In the genomic region with DNA sequence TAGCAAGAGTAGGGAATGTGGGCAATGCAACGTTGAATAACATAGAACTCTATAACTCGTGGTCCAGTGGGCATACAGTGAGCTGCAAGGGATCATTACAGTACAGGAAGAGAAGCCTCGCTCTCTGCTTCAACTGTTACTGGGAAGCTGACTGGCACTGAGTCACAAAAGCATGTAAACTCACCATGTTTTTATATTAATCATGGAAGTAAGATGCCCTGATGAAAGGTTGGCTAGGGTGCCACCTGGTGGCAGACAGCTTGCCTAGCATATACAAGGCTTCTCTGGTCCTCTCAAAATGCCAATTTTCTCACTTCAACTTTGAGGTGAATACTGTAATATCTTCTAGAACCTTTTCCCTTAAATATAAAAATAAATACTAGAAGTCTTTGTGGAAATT, we compare ENCODE assay signal across 8 mouse cellular contexts. TPM values are rescaled to one million over a fixed set of nuclear protein-coding genes. Genes with fewer than 3 reads are reported as not detected.
A peak's percentile ranks its signal among the peaks of the same experiment; 100 is the strongest.
DNase-seq lines count a peak whose midpoint lies in the region; ATAC-seq lines count a peak whose summit lies in the region.

No protein-coding gene starts in this region.

- no peak for DNase-seq in frontal cortex, postnatal 25 days (ENCODE audit: low spot score in 2 of 2)
- peak; percentile 68 to 70 for DNase-seq in B cell, adult 2 months
- peak; percentile 77 to 81 for DNase-seq in adrenal gland, postnatal 36 days
- peak; percentile 39 for DNase-seq in hindlimb bud, embryonic 11.5 days (ENCODE audit: extremely low spot score, low read depth, low spot score)
- DNase-seq in lung, postnatal 25 days (ENCODE audit: low spot score), result peak; percentile 46
- peak; percentile 45 to 52 for DNase-seq in right cerebral cortex, adult 2 months (ENCODE audit: low spot score in 2 of 2)

- ATAC-seq in frontal cortex, adult (ENCODE audit: low TSS enrichment), result peak; percentile 61; the same call in 1 of the 2 replicates
- peak; percentile 77 for ATAC-seq in erythroblast, adult 5-6 weeks (replicated peaks; ENCODE audit: low FRiP score, poor library complexity, severe bottlenecking)

RNA-seq across cellular contexts. Expression of a gene that starts 6.4 kb away (rescaled TPM):
- 10 to 100 TPM; 34.1 to 50.3 TPM for total RNA-seq in adrenal gland, postnatal 36 days (2021)
- total RNA-seq in erythroblast, adult 5-6 weeks (2015; ENCODE audit: low replicate concordance), result 3.1 and 6.5 TPM in 2 replicates
- 11.8 and 13.0 TPM in 2 replicates for total RNA-seq in erythroblast, adult 5-6 weeks (2017; ENCODE audit: low replicate concordance)

RNA-seq across cellular contexts. Expression of a gene that starts 31.0 kb away (rescaled TPM):
- total RNA-seq in adrenal gland, postnatal 36 days (2021), result 10 to 100 TPM in 1 of 2 experiments, 1 to 10 TPM in 1; 9.9 to 11.3 TPM
- 0.63 and 1.2 TPM in 2 replicates for total RNA-seq in erythroblast, adult 5-6 weeks (2015; ENCODE audit: low replicate concordance)
- 0.51 TPM in 1 of 2 replicates, not detected in the other for total RNA-seq in erythroblast, adult 5-6 weeks (2017; ENCODE audit: low replicate concordance)

Comparison
In these comparisons a context has a peak if more than half of its experiments do, and no peak if none do; other contexts are left out.
1. DNase-seq: peak in B cell, adult 2 months (2 of 2), adrenal gland, postnatal 36 days (2 of 2), hindlimb bud, embryonic 11.5 days (single experiment), lung, postnatal 25 days (single experiment) and right cerebral cortex, adult 2 months (2 of 2); none in frontal cortex, postnatal 25 days (0 of 2).
2. RNA of a gene that starts 31.0 kb away (total RNA-seq): 9.9 to 11.3 TPM in adrenal gland, postnatal 36 days; 0.51 to 1.2 TPM in erythroblast, adult 5-6 weeks; every median in the first group is over 4 times any median in the second.